Mouse (Mus musculus) brain, adult 2 months (tissue): ENCODE measurements at regions not wholly inside any gene's neighbourhood (a gene's known extent, or its start where the extent isn't known, plus 50 kb on each side); places are given as distances from the start of the nearest gene placed in this dataset.

ENCODE experiments used
- DNase-seq: peaks from one replicate; pipeline ENCODE4 v3.0.0; 2011; ENCODE audit warnings: low read depth, low spot score

- DNase-seq = peak; percentile 54
These were observed 743.1 kb downstream of the Stim2 start for GRCm38 (mm10) chr5:54741440-54741839.

DNA sequence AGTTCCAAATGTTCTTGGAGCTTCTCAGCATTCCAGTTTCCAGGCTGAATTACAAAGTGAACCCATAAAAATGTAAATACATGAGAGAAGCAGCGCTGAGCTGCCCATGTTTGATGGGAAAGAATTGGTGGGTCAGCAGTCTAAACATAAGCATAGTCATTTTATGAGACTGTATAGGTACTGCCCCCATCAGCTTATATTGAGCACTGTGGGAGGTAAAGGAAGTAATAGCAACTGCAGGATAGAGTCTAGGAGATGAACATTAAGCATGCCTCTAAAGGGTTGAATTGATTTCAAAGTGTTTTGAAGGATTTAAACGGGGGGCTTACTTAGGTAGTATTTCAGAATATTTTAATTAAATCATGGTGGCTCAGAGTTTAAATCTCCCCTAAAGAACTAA is 748.7 kb downstream of the Stim2 start:
- DNase-seq = no peak

DNA sequence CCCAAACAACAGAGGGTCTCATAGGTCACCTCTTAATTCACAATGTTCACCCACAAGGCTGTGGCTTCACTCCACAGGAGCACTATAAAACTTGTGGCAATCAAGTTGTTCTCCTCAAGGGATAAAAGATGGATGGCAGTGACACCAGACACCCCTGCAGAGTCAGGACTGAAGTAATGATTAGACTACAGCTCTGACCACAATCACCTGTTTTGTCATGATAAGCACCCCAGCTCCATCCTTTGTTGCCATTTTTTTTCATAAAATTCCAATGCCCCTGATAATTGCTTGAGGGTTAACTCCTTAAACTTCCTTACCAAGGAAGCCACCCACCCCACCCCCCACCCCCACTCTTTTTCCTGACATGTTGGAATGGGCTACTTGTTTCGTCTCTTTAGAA is 755.1 kb downstream of the Stim2 start:
- no peak for DNase-seq

DNA sequence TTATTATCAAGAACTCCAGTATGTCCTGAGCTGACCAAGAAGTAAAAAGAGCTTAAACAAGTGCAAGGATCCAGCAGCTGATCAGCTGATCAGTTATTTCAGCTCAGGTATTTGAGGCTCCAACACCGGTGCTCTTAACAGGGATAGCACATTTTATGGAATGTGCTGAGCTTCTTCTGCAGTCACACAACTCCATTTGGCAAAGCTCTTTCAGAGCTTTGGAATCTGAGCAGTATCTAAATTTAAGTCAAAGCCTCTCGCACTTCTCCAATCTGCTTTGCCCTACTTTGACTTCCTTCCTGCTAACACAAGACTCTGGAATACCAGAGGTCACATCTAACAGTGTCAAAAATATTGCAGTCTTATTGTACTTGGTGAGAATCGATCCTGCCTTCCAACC is 761.4 kb downstream of the Stim2 start:
- DNase-seq = peak; percentile 41

GRCm38 (mm10) chr5:54763019-54763418 is 764.7 kb downstream of the Stim2 start:
- no peak for DNase-seq

- DNase-seq = peak; percentile 83
These were observed 798.7 kb downstream of the Stim2 start for GRCm38 (mm10) chr5:54796953-54797450.

- no peak for DNase-seq
These were observed 828.8 kb downstream of the Stim2 start for GRCm38 (mm10) chr5:54827076-54827475.
